Mouse (Mus musculus) lung, embryonic 14.5 days (tissue): ENCODE data around the gene 1700042G07Rik. TPM values are rescaled to one million over a fixed set of nuclear protein-coding genes. Genes with fewer than 3 reads are reported as not detected.

Experiments used
- ATAC-seq: fragments of 200-750 bp; cut with Nextera tagmentation; 2 replicates; pipeline ENCODE4 v1.8.0; 2017; ENCODE audit warnings: mild to moderate bottlenecking, moderate TSS enrichment, moderate library complexity; ENCODE audit not compliant: insufficient read depth
- DNase-seq: peaks from one replicate; pipeline ENCODE4 v3.0.0-alpha.2; 2015
- H3K27ac ChIP-seq: fragments of 300-500 bp; sonication (generic); 2 replicates; pipeline ENCODE4 v1.5.1; 2014; ENCODE audit warnings: low read depth, mild to moderate bottlenecking, moderate library complexity
- H3K27me3 ChIP-seq: fragments of 300-500 bp; sonication (generic); 2 replicates; pipeline ENCODE4 v1.6.1; 2014; ENCODE audit warnings: low read length, control low read depth; ENCODE audit not compliant: insufficient read depth
- H3K36me3 ChIP-seq: fragments of 300-500 bp; sonication (generic); 2 replicates; pipeline ENCODE4 v1.6.1; 2014; ENCODE audit warnings: control low read depth; ENCODE audit not compliant: insufficient read depth
- H3K4me1 ChIP-seq: fragments of 300-500 bp; sonication (generic); 2 replicates; pipeline ENCODE4 v1.6.1; 2014; ENCODE audit warnings: antibody characterized with exemption, control low read depth; ENCODE audit not compliant: insufficient read depth
- H3K4me2 ChIP-seq: fragments of 300-500 bp; sonication (generic); 2 replicates; pipeline ENCODE4 v1.6.1; 2014; ENCODE audit warnings: mild to moderate bottlenecking
- H3K4me3 ChIP-seq: fragments of 300-500 bp; sonication (generic); 2 replicates; pipeline ENCODE4 v1.5.1; 2014; ENCODE audit warnings: low read depth, low read length
- H3K9ac ChIP-seq: fragments of 300-500 bp; sonication (generic); 2 replicates; pipeline ENCODE4 v1.6.1; 2014
- H3K9me3 ChIP-seq: fragments of 300-500 bp; sonication (generic); 2 replicates; pipeline ENCODE4 v1.6.1; 2016; ENCODE audit warnings: low read depth, low read length, control low read depth
- CTCF ChIP-seq: IDR thresholded peaks from 2 replicates; pipeline ENCODE4 v1.5.1; 2016; ENCODE audit warnings: antibody characterized with exemption, low read depth
- WGBS: fragments of 180-500 bp; shearing (Covaris S2); extraction: QIAGEN DNeasy Blood & Tissue Kit; methylation state at CpG from one replicate; pipeline ENCODE4 v1.1.7; 2014; 5-methylcytosine and 5-hydroxymethylcytosine counted together
- polyA plus RNA-seq: library from polyadenylated mRNA; unstranded; fragments of >200 nt; fragmentation: Nextera tagmentation; extraction: Ambion mirVana; gene quantifications from 2 replicates; pipeline ENCODE4 v1.2.1, GENCODE M21; 2014

The 1700042G07Rik gene
- polyA plus RNA-seq, 1 experiment from 2014 or later = not detected

- H3K4me1 ChIP-seq = peaks cover 8% of the 10 kb centered on the region; the same call in 1 of the 2 replicates
- WGBS = 67% methylated on average over 4 of the region's 4 CpGs
- H3K4me3 ChIP-seq = no peak overlapping the region
- H3K27me3 ChIP-seq = no peaks in the 10 kb centered on the region
- no peak overlapping the region for H3K27ac ChIP-seq
- DNase-seq (no peak), ATAC-seq (no peak)
- H3K4me2 ChIP-seq = no peak overlapping the region
- no peak for TF ChIP-seq CTCF
- H3K36me3 ChIP-seq = peaks cover 29% of the 10 kb centered on the region
- H3K9ac ChIP-seq = no peak overlapping the region
- no peaks in the 10 kb centered on the region for H3K9me3 ChIP-seq
Observed at GRCm38 (mm10) chr4:116162142-116162541, 11.0 kb upstream of the 1700042G07Rik start.

DNA sequence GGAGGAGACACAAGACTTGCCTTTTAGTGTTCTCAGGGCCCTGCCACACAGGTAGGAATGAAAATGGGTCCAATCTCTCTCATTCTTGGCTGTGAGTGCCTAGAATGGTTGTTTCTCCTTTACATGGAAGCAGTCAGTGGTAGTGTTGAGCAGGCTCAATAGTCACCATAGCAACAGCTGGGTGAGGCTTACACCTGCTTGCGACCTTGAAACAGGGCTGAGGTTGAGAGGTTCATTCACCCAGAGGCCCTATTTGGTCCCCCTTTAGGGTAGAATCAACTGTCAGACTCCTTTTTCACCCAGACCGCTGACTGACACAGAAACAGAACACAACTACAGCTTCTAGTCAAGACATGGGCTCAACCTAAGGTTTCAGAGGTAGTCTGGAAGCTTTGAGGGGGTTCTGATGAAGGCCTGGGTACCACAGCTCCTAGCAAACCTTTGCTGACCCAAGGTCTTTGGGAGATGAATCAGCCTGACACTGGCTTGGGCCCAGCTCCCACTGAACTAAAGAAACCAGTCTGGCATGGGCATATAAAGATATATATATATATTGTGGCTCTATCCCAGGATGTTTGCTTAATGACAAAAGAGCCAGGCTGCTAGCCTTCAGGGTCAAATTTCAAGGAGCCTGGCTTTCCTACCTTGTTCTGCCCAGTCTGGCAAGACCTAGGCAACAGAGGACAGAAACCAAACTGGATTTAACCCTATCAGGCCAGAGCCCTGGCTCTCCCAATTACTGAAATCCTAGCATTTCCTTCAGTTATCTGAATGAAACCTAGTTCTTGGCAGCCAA lies 8.2 kb upstream of the 1700042G07Rik start:
- Histone ChIP-seq H3K36me3 (peaks cover 5% of the 10 kb centered on the region; the same call in 1 of the 2 replicates), H3K4me2 (no peak overlapping the region), H3K4me1 (peaks cover 8% of the 10 kb centered on the region; the same call in 1 of the 2 replicates), H3K9ac (no peak overlapping the region), H3K27ac (peak overlapping the region; percentile 55), H3K27me3 (no peaks in the 10 kb centered on the region), H3K4me3 (no peak overlapping the region), H3K9me3 (no peaks in the 10 kb centered on the region)
- DNase-seq = peak; percentile 34
- WGBS = 63% methylated on average over 2 of the region's 2 CpGs
- TF ChIP-seq CTCF = no peak
- ATAC-seq = peak; percentile 45

- DNase-seq = no peak
- WGBS = 34% methylated on average over 8 of the region's 8 CpGs
- H3K27ac ChIP-seq = peak overlapping the region; percentile 55
- no peak overlapping the region for H3K9ac ChIP-seq
- no peak for TF ChIP-seq CTCF
- no peaks in the 10 kb centered on the region for H3K27me3 ChIP-seq
- H3K4me3 ChIP-seq = no peak overlapping the region
- H3K36me3 ChIP-seq = 0 out of 2 replicates have a peak, but pooled peaks cover under 1% of the 10 kb centered on the region
- ATAC-seq = no peak
- no peaks in the 10 kb centered on the region for H3K9me3 ChIP-seq
- peaks cover 8% of the 10 kb centered on the region; the same call in 1 of the 2 replicates for H3K4me1 ChIP-seq
- no peak overlapping the region for H3K4me2 ChIP-seq
Observed at GRCm38 (mm10) chr4:116165708-116166407, 7.3 kb upstream of the 1700042G07Rik start.

- Histone ChIP-seq H3K27me3 (no peaks in the 10 kb centered on the region), H3K27ac (no peak within 1 kb of the TSS), H3K4me1 (peaks cover 8% of the 10 kb centered on the region; the same call in 1 of the 2 replicates), H3K4me2 (no peak within 1 kb of the TSS), H3K9me3 (no peaks in the 10 kb centered on the region), H3K9ac (no peak within 1 kb of the TSS), H3K36me3 (no peaks in the 10 kb centered on the region), H3K4me3 (no peak within 1 kb of the TSS)
- no peak for ATAC-seq
- WGBS = 19% methylated on average over 7 of the region's 7 CpGs
- peak; percentile 58 for TF ChIP-seq CTCF
- DNase-seq = peak; percentile 60
Observed at GRCm38 (mm10) chr4:116167404-116167803, 5.8 kb upstream of the 1700042G07Rik start, which contains the start of gene Tspan1. Gene Tspan1, minus strand, starts transcription at chr4:116167601.

- DNase-seq (peak; percentile 86), ATAC-seq (peak; percentile 36; the same call in 1 of the 2 replicates)
- no peaks in the 10 kb centered on the region for H3K36me3 ChIP-seq
- TF ChIP-seq CTCF = peak; percentile 78
- H3K4me3 ChIP-seq = no peak overlapping the region
- H3K27ac ChIP-seq = no peak overlapping the region
- H3K4me2 ChIP-seq = no peak overlapping the region
- no peaks in the 10 kb centered on the region for H3K27me3 ChIP-seq
- H3K9me3 ChIP-seq = no peaks in the 10 kb centered on the region
- no peak overlapping the region for H3K9ac ChIP-seq
- H3K4me1 ChIP-seq = peaks cover 8% of the 10 kb centered on the region; the same call in 1 of the 2 replicates
- WGBS = 66% methylated on average over 8 of the region's 8 CpGs
Observed at GRCm38 (mm10) chr4:116168617-116169352, 4.4 kb upstream of the 1700042G07Rik start.

DNA sequence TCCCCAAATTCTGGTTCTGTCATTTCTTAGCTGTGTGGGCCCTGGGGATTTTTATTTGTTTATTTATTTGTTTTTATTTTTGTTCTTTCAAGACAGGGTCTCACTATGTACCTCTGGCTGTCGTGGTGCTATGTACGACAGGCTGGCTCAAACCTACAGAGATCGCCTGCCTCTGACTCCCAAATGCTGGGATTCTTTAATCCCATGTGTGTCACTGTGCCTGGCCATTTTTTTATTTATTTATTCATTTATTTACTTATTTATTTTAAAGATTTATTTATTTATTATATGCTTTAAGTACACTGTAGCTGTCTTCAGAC lies 3.9 kb upstream of the 1700042G07Rik start:
- Histone ChIP-seq H3K27ac (no peak overlapping the region), H3K27me3 (no peaks in the 10 kb centered on the region), H3K36me3 (no peaks in the 10 kb centered on the region), H3K4me3 (no peak overlapping the region), H3K4me1 (peaks cover 10% of the 10 kb centered on the region), H3K9me3 (no peaks in the 10 kb centered on the region), H3K4me2 (no peak overlapping the region), H3K9ac (no peak overlapping the region)
- DNase-seq = no peak
- 64% methylated on average over 3 of the region's 3 CpGs for WGBS
- no peak for ATAC-seq
- TF ChIP-seq CTCF = no peak
